Mouse (Mus musculus): ENCODE measurements at regions not wholly inside any gene's neighbourhood (a gene's known extent, or its start where the extent isn't known, plus 50 kb on each side); places are given as distances from the start of the nearest gene placed in this dataset.
A peak's percentile ranks its signal among the peaks of the same experiment; 100 is the strongest.

DNA sequence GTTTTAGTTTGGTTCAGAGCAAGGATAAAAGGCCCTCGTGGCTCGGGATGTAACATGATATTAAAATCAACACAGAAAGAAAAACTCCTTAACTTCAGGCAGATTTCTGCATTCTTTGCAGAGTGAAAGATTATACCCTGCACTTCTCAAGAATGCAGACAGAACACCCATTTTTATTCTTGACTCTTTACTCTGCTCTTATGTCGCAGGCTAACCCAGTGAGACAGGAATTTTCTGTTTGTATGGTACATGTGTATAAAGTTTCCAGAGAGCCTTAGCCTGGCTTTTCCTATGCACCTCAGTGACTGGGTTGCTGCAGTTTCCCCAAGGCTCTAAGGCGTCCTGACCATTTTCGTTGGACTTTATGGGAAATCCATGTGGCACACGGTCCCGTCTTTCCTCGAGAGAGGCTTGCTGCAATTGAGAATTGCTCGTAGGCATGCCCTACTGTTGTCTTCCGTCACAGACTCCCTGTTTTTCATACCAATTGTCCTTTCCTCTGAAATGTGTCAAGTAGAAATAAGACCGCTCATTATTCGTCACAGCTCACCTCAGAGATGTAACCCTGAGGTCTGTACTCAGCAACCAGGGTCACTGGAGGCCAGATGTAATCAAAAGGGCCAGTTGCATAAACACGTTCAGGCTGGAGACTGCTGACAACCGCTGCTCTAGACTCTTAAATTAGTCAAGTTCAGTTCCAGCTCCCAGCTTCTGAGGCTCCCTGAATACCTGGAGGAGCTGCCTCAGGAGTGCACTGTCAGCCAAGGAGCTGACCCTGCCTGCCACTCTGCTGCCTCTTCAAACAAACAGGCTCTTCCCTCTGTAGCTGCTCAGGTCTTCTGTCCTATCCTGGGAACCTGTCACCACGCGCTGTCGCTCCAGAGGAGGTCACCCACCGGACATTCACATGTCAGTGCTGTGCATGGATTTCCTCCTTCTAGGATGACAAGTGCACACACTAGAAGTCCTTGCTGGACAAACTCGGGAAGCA is 160.2 kb upstream of the Cops8 start:
- no peaks in the 10 kb centered on the region for H3K4me1 ChIP-seq (ENCODE audit: control insufficient read depth in 2 of 2, insufficient read depth in 2 of 2, low read length in 2 of 2, poor library complexity in 1 of 2)
- H3K9ac ChIP-seq (ENCODE audit: insufficient read depth, low read depth, low read length, poor library complexity, severe bottlenecking), result no peak overlapping the region
- H3K27ac ChIP-seq (ENCODE audit: insufficient read depth, low read depth, low read length, poor library complexity, severe bottlenecking), result 0 out of 2 replicates have a peak overlapping the region, but pooled peaks have one; percentile 10

DNA sequence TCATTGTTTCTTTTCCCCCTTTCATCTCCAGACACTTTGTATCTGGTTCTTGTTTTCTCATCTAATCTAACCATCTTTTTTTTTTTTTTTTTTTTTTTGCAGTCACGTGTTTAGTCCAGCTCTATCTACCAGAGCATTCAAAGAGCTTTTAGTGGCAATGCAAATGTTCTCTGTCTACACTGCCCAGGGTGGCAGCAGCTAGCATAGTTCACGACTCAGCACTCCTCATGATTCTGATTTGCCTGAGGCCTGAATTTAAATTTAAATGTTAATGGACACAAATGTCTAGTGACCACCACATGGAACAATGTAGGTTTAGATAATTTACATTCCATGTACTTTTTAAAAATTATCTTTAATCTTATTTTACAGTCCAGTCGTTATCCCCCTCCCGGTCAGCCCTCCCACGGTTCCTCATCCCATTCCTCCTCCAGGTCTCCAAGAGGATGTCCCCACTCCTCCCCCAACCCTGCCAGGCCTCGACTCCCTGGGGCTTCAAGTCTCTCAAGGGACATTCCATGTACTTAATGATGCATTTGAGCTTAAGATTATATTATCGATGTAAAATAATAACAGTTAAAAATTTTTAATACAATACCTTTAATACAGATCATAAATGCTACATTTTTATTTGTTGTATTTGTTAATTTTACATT is 153.1 kb upstream of the Cops8 start:
- Histone ChIP-seq H3K9me3 (ENCODE audit: control insufficient read depth, insufficient read depth, low read depth, low read length) (no peaks in the 10 kb centered on the region), H3K9ac (ENCODE audit: insufficient read depth, low read depth, low read length, poor library complexity, severe bottlenecking) (no peak overlapping the region), H3K4me1 (ENCODE audit: control insufficient read depth in 2 of 2, insufficient read depth in 2 of 2, low read length in 2 of 2, poor library complexity in 1 of 2) (no peaks in the 10 kb centered on the region), H3K27ac (ENCODE audit: insufficient read depth, low read depth, low read length, poor library complexity, severe bottlenecking) (no peak overlapping the region), H3K4me3 (ENCODE audit: insufficient read depth in 1 of 2, low read depth in 1 of 2, low read length in 2 of 2, poor library complexity in 1 of 2, severe bottlenecking in 1 of 2) (no peak overlapping the region), H3K36me3 (ENCODE audit: control insufficient read depth, insufficient read depth, low read length, poor library complexity, severe bottlenecking) (no peaks in the 10 kb centered on the region)
- in situ Hi-C loops (cut with MboI; ENCODE audit: low sequenced_read_pairs in 2 of 2, unreplicated experiment in 2 of 2), result no loop called here
- no peak for DNase-seq (ENCODE audit: low read depth, low spot score)
- TF ChIP-seq ZC3H11A (IDR thresholded peaks at IDR 0.05; ENCODE audit: borderline replicate concordance, low read depth, low read length) (no peak), MAFK (IDR thresholded peaks at IDR 0.05; ENCODE audit: insufficient read depth, low read depth, low read length) (no peak), ZNF384 (IDR thresholded peaks at IDR 0.05; ENCODE audit: low read depth, low read length) (no peak), HCFC1 (IDR thresholded peaks at IDR 0.05; ENCODE audit: borderline replicate concordance, insufficient read depth, low read length) (no peak), CHD2 (IDR thresholded peaks at IDR 0.05; ENCODE audit: low read depth, low read length) (no peak)

More for the DNA sequence above, 160.2 kb upstream of the Cops8 start:
- H3K36me3 ChIP-seq (ENCODE audit: control insufficient read depth, insufficient read depth, low read length, poor library complexity, severe bottlenecking), result no peaks in the 10 kb centered on the region
- DNase-seq (ENCODE audit: low read depth, low spot score), result no peak
- no peak overlapping the region for H3K4me3 ChIP-seq (ENCODE audit: insufficient read depth in 1 of 2, low read depth in 1 of 2, low read length in 2 of 2, poor library complexity in 1 of 2, severe bottlenecking in 1 of 2)
- TF ChIP-seq ZNF384 (IDR thresholded peaks at IDR 0.05; ENCODE audit: low read depth, low read length) (no peak), HCFC1 (IDR thresholded peaks at IDR 0.05; ENCODE audit: borderline replicate concordance, insufficient read depth, low read length) (no peak), ZC3H11A (IDR thresholded peaks at IDR 0.05; ENCODE audit: borderline replicate concordance, low read depth, low read length) (no peak), MAFK (IDR thresholded peaks at IDR 0.05; ENCODE audit: insufficient read depth, low read depth, low read length) (no peak), CHD2 (IDR thresholded peaks at IDR 0.05; ENCODE audit: low read depth, low read length) (no peak)
- H3K9me3 ChIP-seq (ENCODE audit: control insufficient read depth, insufficient read depth, low read depth, low read length), result no peaks in the 10 kb centered on the region
- in situ Hi-C loops (cut with MboI; ENCODE audit: low sequenced_read_pairs in 2 of 2, unreplicated experiment in 2 of 2), result no loop called here

DNA sequence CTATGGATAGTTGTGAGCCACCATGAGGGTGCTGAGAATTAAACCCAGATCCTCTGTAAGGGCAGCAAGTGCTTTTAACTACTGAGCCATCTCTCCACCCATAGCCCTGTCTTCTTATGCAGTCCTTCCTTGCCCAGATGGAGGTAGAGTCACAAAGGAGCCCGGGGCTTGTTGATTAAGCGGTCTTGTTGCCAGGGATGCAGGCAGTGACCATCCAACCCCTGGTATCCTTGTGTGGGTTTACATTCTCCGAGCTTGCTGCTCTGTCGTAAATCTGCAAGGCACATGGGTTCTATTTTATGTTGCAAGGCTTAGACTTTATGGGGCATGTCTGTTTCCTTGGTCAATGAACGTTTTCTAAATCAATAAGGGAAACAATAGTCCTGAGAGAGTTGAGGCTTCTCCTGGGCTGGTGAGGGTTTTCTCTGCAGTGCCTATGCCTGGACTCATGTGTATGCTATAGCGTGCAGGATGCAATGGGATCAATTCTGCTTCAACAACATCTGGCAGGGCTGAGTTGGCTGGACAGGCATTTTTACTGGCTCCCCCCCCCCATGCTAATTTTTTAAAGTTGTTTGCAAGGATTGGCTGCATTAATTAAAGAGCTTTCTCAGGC is 150.7 kb upstream of the Cops8 start:
- Histone ChIP-seq H3K4me3 (ENCODE audit: insufficient read depth in 1 of 2, low read depth in 1 of 2, low read length in 2 of 2, poor library complexity in 1 of 2, severe bottlenecking in 1 of 2) (no peak overlapping the region), H3K36me3 (ENCODE audit: control insufficient read depth, insufficient read depth, low read length, poor library complexity, severe bottlenecking) (no peaks in the 10 kb centered on the region), H3K4me1 (ENCODE audit: control insufficient read depth in 2 of 2, insufficient read depth in 2 of 2, low read length in 2 of 2, poor library complexity in 1 of 2) (no peaks in the 10 kb centered on the region), H3K9me3 (ENCODE audit: control insufficient read depth, insufficient read depth, low read depth, low read length) (no peaks in the 10 kb centered on the region), H3K9ac (ENCODE audit: insufficient read depth, low read depth, low read length, poor library complexity, severe bottlenecking) (no peak overlapping the region), H3K27ac (ENCODE audit: insufficient read depth, low read depth, low read length, poor library complexity, severe bottlenecking) (no peak overlapping the region)
- DNase-seq (ENCODE audit: low read depth, low spot score), result no peak
- in situ Hi-C loops (cut with MboI; ENCODE audit: low sequenced_read_pairs in 2 of 2, unreplicated experiment in 2 of 2), result no loop called here
- no peak for TF ChIP-seq ZC3H11A (IDR thresholded peaks at IDR 0.05; ENCODE audit: borderline replicate concordance, low read depth, low read length)
- no peak for TF ChIP-seq CHD2 (IDR thresholded peaks at IDR 0.05; ENCODE audit: low read depth, low read length)
- TF ChIP-seq MAFK (IDR thresholded peaks at IDR 0.05; ENCODE audit: insufficient read depth, low read depth, low read length), result no peak
- no peak for TF ChIP-seq HCFC1 (IDR thresholded peaks at IDR 0.05; ENCODE audit: borderline replicate concordance, insufficient read depth, low read length)
- TF ChIP-seq ZNF384 (IDR thresholded peaks at IDR 0.05; ENCODE audit: low read depth, low read length), result no peak

GRCm38 (mm10) chr1:90454263-90454662 is 148.5 kb upstream of the Cops8 start:
- no peak overlapping the region for H3K4me3 ChIP-seq (ENCODE audit: insufficient read depth in 1 of 2, low read depth in 1 of 2, low read length in 2 of 2, poor library complexity in 1 of 2, severe bottlenecking in 1 of 2)
- H3K27ac ChIP-seq (ENCODE audit: insufficient read depth, low read depth, low read length, poor library complexity, severe bottlenecking), result no peak overlapping the region
- H3K9ac ChIP-seq (ENCODE audit: insufficient read depth, low read depth, low read length, poor library complexity, severe bottlenecking), result no peak overlapping the region
- no peak for TF ChIP-seq ZNF384 (IDR thresholded peaks at IDR 0.05; ENCODE audit: low read depth, low read length)
- TF ChIP-seq HCFC1 (IDR thresholded peaks at IDR 0.05; ENCODE audit: borderline replicate concordance, insufficient read depth, low read length), result no peak
- no peak for TF ChIP-seq ZC3H11A (IDR thresholded peaks at IDR 0.05; ENCODE audit: borderline replicate concordance, low read depth, low read length)
- no peak for TF ChIP-seq CHD2 (IDR thresholded peaks at IDR 0.05; ENCODE audit: low read depth, low read length)
- no peak for TF ChIP-seq MAFK (IDR thresholded peaks at IDR 0.05; ENCODE audit: insufficient read depth, low read depth, low read length)
- no peaks in the 10 kb centered on the region for H3K36me3 ChIP-seq (ENCODE audit: control insufficient read depth, insufficient read depth, low read length, poor library complexity, severe bottlenecking)
- no peaks in the 10 kb centered on the region for H3K4me1 ChIP-seq (ENCODE audit: control insufficient read depth in 2 of 2, insufficient read depth in 2 of 2, low read length in 2 of 2, poor library complexity in 1 of 2)
- H3K9me3 ChIP-seq (ENCODE audit: control insufficient read depth, insufficient read depth, low read depth, low read length), result no peaks in the 10 kb centered on the region
- DNase-seq (ENCODE audit: low read depth, low spot score), result no peak
- in situ Hi-C loops (cut with MboI; ENCODE audit: low sequenced_read_pairs in 2 of 2, unreplicated experiment in 2 of 2), result no loop called here
